Mouse (Mus musculus): ENCODE data around the gene Olfr1418. TPM values are rescaled to one million over a fixed set of nuclear protein-coding genes. Genes with fewer than 3 reads are reported as not detected.

Olfr1418 gene
- total and polyA plus RNA-seq, 3 experiments: not detected

- peaks cover 2 to 6% of the 10 kb centered on the region in 2 experiments; a peak in 1 of 4 replicates for H3K4me1 ChIP-seq (ENCODE audit: control insufficient read depth in 1 of 2, insufficient read depth in 2 of 2, low read length in 2 of 2)
- TF ChIP-seq USF1 (IDR thresholded peaks at IDR 0.05; ENCODE audit: low read depth, low read length) (no peak), TBP (IDR thresholded peaks at IDR 0.05; ENCODE audit: low read depth, low read length) (no peak), ZKSCAN1 (IDR thresholded peaks at IDR 0.05; ENCODE audit: low read depth, low read length) (no peak), MYB (IDR thresholded peaks at IDR 0.05; ENCODE audit: low read depth, low read length) (no peak), RCOR1 (IDR thresholded peaks at IDR 0.05; ENCODE audit: low read depth, low read length) (no peak), BHLHE40 (IDR thresholded peaks at IDR 0.05; ENCODE audit: borderline replicate concordance, low read depth, low read length) (no peak)
- H3K27ac ChIP-seq (ENCODE audit: control insufficient read depth, low read depth, low read length): no peak overlapping the region
- H3K4me3 ChIP-seq (ENCODE audit: control insufficient read depth in 1 of 2, insufficient read depth in 1 of 2, low read depth in 2 of 2, low read length in 2 of 2): no peak overlapping the region
- no peaks in the 10 kb centered on the region; a peak in 1 of 4 replicates for H3K27me3 ChIP-seq (ENCODE audit: control insufficient read depth in 1 of 2, insufficient read depth in 2 of 2, low read length in 2 of 2)
- H3K36me3 ChIP-seq (ENCODE audit: control insufficient read depth in 1 of 2, insufficient read depth in 2 of 2, low read length in 2 of 2): peaks cover 0 to 14% of the 10 kb centered on the region in 2 experiments; a peak in 2 of 4 replicates
- H3K9me3 ChIP-seq (replicated peaks; ENCODE audit: insufficient read depth, low read length): no peaks in the 10 kb centered on the region
- no peak for DNase-seq (ENCODE audit: low read depth, low spot score)
- H3K9ac ChIP-seq (ENCODE audit: control insufficient read depth, low read depth, low read length, poor library complexity, severe bottlenecking): no peak overlapping the region
- no peaks in the 10 kb centered on the region for H3K79me2 ChIP-seq (ENCODE audit: control insufficient read depth, insufficient read depth, low read length, poor library complexity)
Observed at GRCm38 (mm10) chr19:11856506-11856905, 4.4 kb downstream of the Olfr1418 start.

GRCm38 (mm10) chr19:11854821-11855220, 6.0 kb downstream of the Olfr1418 start:
- H3K4me1 ChIP-seq (ENCODE audit: control insufficient read depth in 1 of 2, insufficient read depth in 2 of 2, low read length in 2 of 2): peaks cover 2 to 6% of the 10 kb centered on the region in 2 experiments; a peak in 1 of 4 replicates
- no peaks in the 10 kb centered on the region for H3K79me2 ChIP-seq (ENCODE audit: control insufficient read depth, insufficient read depth, low read length, poor library complexity)
- peak; percentile 13 for DNase-seq (ENCODE audit: low read depth, low spot score)
- peaks cover 0 to 14% of the 10 kb centered on the region in 2 experiments; a peak in 2 of 4 replicates for H3K36me3 ChIP-seq (ENCODE audit: control insufficient read depth in 1 of 2, insufficient read depth in 2 of 2, low read length in 2 of 2)
- TF ChIP-seq ETS1 (IDR thresholded peaks at IDR 0.05; ENCODE audit: low read depth, low read length) (no peak), TCF12 (IDR thresholded peaks at IDR 0.05; ENCODE audit: low read depth, low read length) (0 out of 2 replicates have a peak, but pooled peaks have one; percentile 21), RCOR1 (IDR thresholded peaks at IDR 0.05; ENCODE audit: low read depth, low read length) (no peak), KAT2A (conservative IDR thresholded peaks at IDR 0.05; ENCODE audit: low read depth, low read length) (no peak), GATA1 (IDR thresholded peaks at IDR 0.05; ENCODE audit: low read depth, low read length) (peak; percentile 44; the same call in 1 of the 2 replicates), EP300 (IDR thresholded peaks at IDR 0.05; ENCODE audit: low read depth in 1 of 2, low read length in 2 of 2) (peak; percentile 53 to 56)
- H3K9me3 ChIP-seq (replicated peaks; ENCODE audit: insufficient read depth, low read length): no peaks in the 10 kb centered on the region
- H3K27ac ChIP-seq (ENCODE audit: control insufficient read depth, low read depth, low read length): no peak overlapping the region
- no peak overlapping the region for H3K4me3 ChIP-seq (ENCODE audit: control insufficient read depth in 1 of 2, insufficient read depth in 1 of 2, low read depth in 2 of 2, low read length in 2 of 2)
- H3K9ac ChIP-seq (ENCODE audit: control insufficient read depth, low read depth, low read length, poor library complexity, severe bottlenecking): no peak overlapping the region
- H3K27me3 ChIP-seq (ENCODE audit: control insufficient read depth in 1 of 2, insufficient read depth in 2 of 2, low read length in 2 of 2): no peaks in the 10 kb centered on the region

GRCm38 (mm10) chr19:11852652-11853051, 8.2 kb downstream of the Olfr1418 start:
- TF ChIP-seq E2F4 (IDR thresholded peaks at IDR 0.05; ENCODE audit: borderline replicate concordance, low read depth, low read length) (no peak), HCFC1 (IDR thresholded peaks at IDR 0.05; ENCODE audit: low read depth, low read length) (no peak), GATA1 (IDR thresholded peaks at IDR 0.05; ENCODE audit: low read depth, low read length) (peak; percentile 33; the same call in 1 of the 2 replicates), TCF12 (IDR thresholded peaks at IDR 0.05; ENCODE audit: low read depth, low read length) (0 out of 2 replicates have a peak, but pooled peaks have one; percentile 7), RCOR1 (IDR thresholded peaks at IDR 0.05; ENCODE audit: low read depth, low read length) (peak; percentile 43; the same call in 1 of the 2 replicates), EP300 (IDR thresholded peaks at IDR 0.05; ENCODE audit: low read depth in 1 of 2, low read length in 2 of 2) (peak; percentile 12 to 84; a peak in 3 of 4 replicates), ETS1 (IDR thresholded peaks at IDR 0.05; ENCODE audit: low read depth, low read length) (peak; percentile 41), USF2 (IDR thresholded peaks at IDR 0.05; ENCODE audit: borderline replicate concordance in 1 of 2, insufficient read depth in 1 of 2, low read depth in 1 of 2, low read length in 2 of 2) (no peak), ZMIZ1 (IDR thresholded peaks at IDR 0.05; ENCODE audit: low read depth, low read length) (no peak), RAD21 (IDR thresholded peaks at IDR 0.05; ENCODE audit: low read depth, low read length) (no peak), MYB (IDR thresholded peaks at IDR 0.05; ENCODE audit: low read depth, low read length) (peak; percentile 31; the same call in 1 of the 2 replicates)
- H3K79me2 ChIP-seq (ENCODE audit: control insufficient read depth, insufficient read depth, low read length, poor library complexity): no peaks in the 10 kb centered on the region

More at GRCm38 (mm10) chr19:11852652-11853051, 8.2 kb downstream of the Olfr1418 start:
- Histone ChIP-seq H3K36me3 (ENCODE audit: control insufficient read depth in 1 of 2, insufficient read depth in 2 of 2, low read length in 2 of 2) (peaks cover 0 to 14% of the 10 kb centered on the region in 2 experiments; a peak in 2 of 4 replicates), H3K27ac (ENCODE audit: control insufficient read depth, low read depth, low read length) (no peak overlapping the region), H3K4me3 (ENCODE audit: control insufficient read depth in 1 of 2, insufficient read depth in 1 of 2, low read depth in 2 of 2, low read length in 2 of 2) (no peak overlapping the region), H3K4me1 (ENCODE audit: control insufficient read depth in 1 of 2, insufficient read depth in 2 of 2, low read length in 2 of 2) (peaks cover 2 to 6% of the 10 kb centered on the region in 2 experiments; a peak in 1 of 4 replicates), H3K9ac (ENCODE audit: control insufficient read depth, low read depth, low read length, poor library complexity, severe bottlenecking) (no peak overlapping the region), H3K27me3 (ENCODE audit: control insufficient read depth in 1 of 2, insufficient read depth in 2 of 2, low read length in 2 of 2) (no peaks in the 10 kb centered on the region), H3K9me3 (replicated peaks; ENCODE audit: insufficient read depth, low read length) (no peaks in the 10 kb centered on the region)
- DNase-seq (ENCODE audit: low read depth, low spot score): peak; percentile 78

Data from MEL (cell line).